Mouse (Mus musculus) kidney, adult 9 months (tissue): ENCODE data around the gene Rilp.
A peak's percentile ranks its signal among the peaks of the same experiment; 100 is the strongest.
"Not testable (repeated sequence)": the region's sequence is repeated elsewhere in the genome, so short reads cannot be mapped to it uniquely, and the experiment has no call there.

Experiments used
- DNase-seq: peaks from one replicate; pipeline ENCODE4 v3.0.0; 2022

Gene Rilp

GRCm38 (mm10) chr11:75534286-75535033, 24.6 kb downstream of the Rilp start:
- DNase-seq: peak; percentile 91

- DNase-seq: peak; percentile 85
Measured at GRCm38 (mm10) chr11:75535106-75535795, 25.4 kb downstream of the Rilp start.

GRCm38 (mm10) chr11:75536255-75537024, 26.5 kb downstream of the Rilp start:
- no peak for DNase-seq

- DNase-seq: no peak
Measured at GRCm38 (mm10) chr11:75537025-75537414, 27.1 kb downstream of the Rilp start.

- DNase-seq: no peak
Measured at GRCm38 (mm10) chr11:75537491-75538183, 27.7 kb downstream of the Rilp start.

GRCm38 (mm10) chr11:75538184-75538969, 28.5 kb downstream of the Rilp start:
- no peak for DNase-seq

GRCm38 (mm10) chr11:75538970-75539299, 29.0 kb downstream of the Rilp start:
- DNase-seq: no peak

- no peak for DNase-seq
Measured at GRCm38 (mm10) chr11:75540209-75540608, 30.3 kb downstream of the Rilp start.

GRCm38 (mm10) chr11:75540710-75541581, 31.1 kb downstream of the Rilp start:
- DNase-seq: no peak

- DNase-seq: no peak
Measured at GRCm38 (mm10) chr11:75544713-75545112, 34.8 kb downstream of the Rilp start.

GRCm38 (mm10) chr11:75546057-75546456, 36.2 kb downstream of the Rilp start:
- no peak for DNase-seq

- peak; percentile 59 for DNase-seq
Measured at GRCm38 (mm10) chr11:75549658-75550111, 39.8 kb downstream of the Rilp start.

- DNase-seq: no peak
Measured at GRCm38 (mm10) chr11:75550200-75550946, 40.5 kb downstream of the Rilp start.

GRCm38 (mm10) chr11:75551321-75551720, 41.4 kb downstream of the Rilp start:
- peak; percentile 69 for DNase-seq

- DNase-seq: no peak
Measured at GRCm38 (mm10) chr11:75551961-75552441, 42.1 kb downstream of the Rilp start.

GRCm38 (mm10) chr11:75552906-75553482, 43.1 kb downstream of the Rilp start:
- DNase-seq: no peak

- DNase-seq: not testable (repeated sequence)
Measured at GRCm38 (mm10) chr11:75556006-75556405, 46.1 kb downstream of the Rilp start.

- DNase-seq: no peak
Measured at GRCm38 (mm10) chr11:75557142-75557541, 47.2 kb downstream of the Rilp start.

GRCm38 (mm10) chr11:75558101-75558500, 48.2 kb downstream of the Rilp start:
- no peak for DNase-seq
